Mouse (Mus musculus): ENCODE results near the gene Eme1. TPM values are rescaled to one million over a fixed set of nuclear protein-coding genes. Genes with fewer than 3 reads are reported as not detected.
"Not testable (repeated sequence)": the region's sequence is repeated elsewhere in the genome, so short reads cannot be mapped to it uniquely, and the experiment has no call there.

Gene Eme1
- total RNA-seq (2022): not detected

- DNase-seq (ENCODE audit: low spot score in 2 of 2): peak; percentile 75 to 76
Measured at GRCm38 (mm10) chr11:94653663-94654436, at the start of gene Eme1, which contains the start of gene Mrpl27. Gene Eme1 (minus strand): TSS chr11:94653964. Gene Mrpl27 (plus strand): TSS chr11:94653767.

- DNase-seq (ENCODE audit: low spot score in 2 of 2): no peak
Measured at GRCm38 (mm10) chr11:94702216-94702610, 48.4 kb upstream of the Eme1 start.

- DNase-seq (ENCODE audit: low spot score in 2 of 2): no peak
Measured at GRCm38 (mm10) chr11:94701401-94702215, 47.8 kb upstream of the Eme1 start.

- DNase-seq (ENCODE audit: low spot score in 2 of 2): no peak
Measured at GRCm38 (mm10) chr11:94699399-94699798, 45.6 kb upstream of the Eme1 start.

GRCm38 (mm10) chr11:94697703-94698464 lies 44.1 kb upstream of the Eme1 start:
- DNase-seq (ENCODE audit: low spot score in 2 of 2): no peak

GRCm38 (mm10) chr11:94697140-94697539 lies 43.4 kb upstream of the Eme1 start:
- DNase-seq (ENCODE audit: low spot score in 2 of 2): no peak

- no peak for DNase-seq (ENCODE audit: low spot score in 2 of 2)
Measured at GRCm38 (mm10) chr11:94695508-94695907, 41.7 kb upstream of the Eme1 start.

- DNase-seq (ENCODE audit: low spot score in 2 of 2): not testable (repeated sequence)
Measured at GRCm38 (mm10) chr11:94692502-94692901, 38.7 kb upstream of the Eme1 start.

GRCm38 (mm10) chr11:94687178-94687577 lies 33.4 kb upstream of the Eme1 start:
- no peak for DNase-seq (ENCODE audit: low spot score in 2 of 2)

GRCm38 (mm10) chr11:94682427-94682826 lies 28.7 kb upstream of the Eme1 start:
- no peak for DNase-seq (ENCODE audit: low spot score in 2 of 2)

GRCm38 (mm10) chr11:94681640-94682039 lies 27.9 kb upstream of the Eme1 start:
- no peak for DNase-seq (ENCODE audit: low spot score in 2 of 2)

- DNase-seq (ENCODE audit: low spot score in 2 of 2): no peak
Measured at GRCm38 (mm10) chr11:94680639-94681038, 26.9 kb upstream of the Eme1 start.

GRCm38 (mm10) chr11:94677607-94678145 lies 23.9 kb upstream of the Eme1 start:
- no peak for DNase-seq (ENCODE audit: low spot score in 2 of 2)

GRCm38 (mm10) chr11:94676754-94677606 lies 23.2 kb upstream of the Eme1 start, which contains the start of gene Xylt2:
Gene Xylt2 (minus strand): TSS chr11:94677515.
- peak; percentile 87 to 89 for DNase-seq (ENCODE audit: low spot score in 2 of 2)

- DNase-seq (ENCODE audit: low spot score in 2 of 2): no peak
Measured at GRCm38 (mm10) chr11:94676308-94676707, 22.5 kb upstream of the Eme1 start.

- DNase-seq (ENCODE audit: low spot score in 2 of 2): no peak
Measured at GRCm38 (mm10) chr11:94675446-94675845, 21.7 kb upstream of the Eme1 start.

- DNase-seq (ENCODE audit: low spot score in 2 of 2): no peak
Measured at GRCm38 (mm10) chr11:94674984-94675383, 21.2 kb upstream of the Eme1 start.

GRCm38 (mm10) chr11:94665281-94665680 lies 11.5 kb upstream of the Eme1 start:
- no peak for DNase-seq (ENCODE audit: low spot score in 2 of 2)

- no peak for DNase-seq (ENCODE audit: low spot score in 2 of 2)
Measured at GRCm38 (mm10) chr11:94661344-94661743, 7.6 kb upstream of the Eme1 start.

GRCm38 (mm10) chr11:94652973-94653372 lies 791 bp downstream of the Eme1 start:
- no peak for DNase-seq (ENCODE audit: low spot score in 2 of 2)

Data from gastrocnemius, adult 8-10 months (tissue).